Mouse (Mus musculus) embryonic fibroblast, embryonic 13.5 days (primary cell): ENCODE measurements around the gene Themis3.

Experiments
- CTCF ChIP-seq: IDR thresholded peaks from 2 replicates; pipeline ENCODE4 v1.5.1; 2011; ENCODE audit warnings: mild to moderate bottlenecking, control low read depth, low read length, moderate library complexity, borderline replicate concordance; ENCODE audit not compliant: insufficient read depth
- POLR2A ChIP-seq: IDR thresholded peaks from 2 replicates; pipeline ENCODE4 v1.6.1; 2011; ENCODE audit warnings: low read depth, mild to moderate bottlenecking, control low read depth, low read length, moderate library complexity

- TF ChIP-seq POLR2A (no peak), CTCF (no peak)
Observed at GRCm38 (mm10) chr17:66577507-66577906, 16.9 kb downstream of the Themis3 start.
